Mouse (Mus musculus) megakaryocyte, embryonic 14.5 days (primary cell): ENCODE results near the gene Ndufb2.

Experiments
- FLI1 ChIP-seq: IDR thresholded peaks from 2 replicates; pipeline ENCODE4 v1.6.1; 2012; ENCODE audit warnings: low read length, inconsistent platforms, mixed read lengths
- GATA1 ChIP-seq: IDR thresholded peaks from 3 replicates; pipeline ENCODE4 v1.6.1; 2012; ENCODE audit warnings: mixed read lengths, low read length, inconsistent platforms, borderline replicate concordance

- TF ChIP-seq GATA1 (no peak), FLI1 (no peak)
Measured at GRCm38 (mm10) chr6:39574555-39574869, 17.9 kb upstream of the Ndufb2 start.
